Mouse (Mus musculus): ENCODE results near the gene Dusp16.

Gene Dusp16

GRCm38 (mm10) chr6:134791251-134792118 is 940 bp downstream of the Dusp16 start:
- DNase-seq = peak; percentile 51

- no peak for DNase-seq
Observed at GRCm38 (mm10) chr6:134789100-134789499, 3.3 kb downstream of the Dusp16 start.

GRCm38 (mm10) chr6:134786426-134786825 is 6.0 kb downstream of the Dusp16 start:
- no peak for DNase-seq

- no peak for DNase-seq
Observed at GRCm38 (mm10) chr6:134782900-134783299, 9.5 kb downstream of the Dusp16 start.

- no peak for DNase-seq
Observed at GRCm38 (mm10) chr6:134781494-134781913, 10.9 kb downstream of the Dusp16 start.

- no peak for DNase-seq
Observed at GRCm38 (mm10) chr6:134780024-134780423, 12.4 kb downstream of the Dusp16 start.

GRCm38 (mm10) chr6:134773961-134774360 is 18.5 kb downstream of the Dusp16 start:
- DNase-seq = peak; percentile 30

GRCm38 (mm10) chr6:134773292-134773893 is 19.0 kb downstream of the Dusp16 start:
- no peak for DNase-seq

GRCm38 (mm10) chr6:134770339-134770738 is 22.1 kb downstream of the Dusp16 start:
- DNase-seq = no peak

- DNase-seq = no peak
Observed at GRCm38 (mm10) chr6:134764441-134765061, 27.9 kb downstream of the Dusp16 start.

- no peak for DNase-seq
Observed at GRCm38 (mm10) chr6:134763436-134763835, 29.0 kb downstream of the Dusp16 start.

- DNase-seq = no peak
Observed at GRCm38 (mm10) chr6:134761808-134762207, 30.6 kb downstream of the Dusp16 start.

- DNase-seq = no peak
Observed at GRCm38 (mm10) chr6:134760926-134761544, 31.4 kb downstream of the Dusp16 start.

- no peak for DNase-seq
Observed at GRCm38 (mm10) chr6:134756058-134756457, 36.4 kb downstream of the Dusp16 start.

- DNase-seq = no peak
Observed at GRCm38 (mm10) chr6:134753858-134754257, 38.6 kb downstream of the Dusp16 start.

- no peak for DNase-seq
Observed at GRCm38 (mm10) chr6:134753412-134753811, 39.0 kb downstream of the Dusp16 start.

- DNase-seq = no peak
Observed at GRCm38 (mm10) chr6:134751883-134752647, 40.4 kb downstream of the Dusp16 start.

GRCm38 (mm10) chr6:134751087-134751486 is 41.3 kb downstream of the Dusp16 start:
- DNase-seq = no peak

- DNase-seq = peak; percentile 45
Observed at GRCm38 (mm10) chr6:134748126-134748525, 44.3 kb downstream of the Dusp16 start.

GRCm38 (mm10) chr6:134745876-134746275 is 46.5 kb downstream of the Dusp16 start:
- no peak for DNase-seq

GRCm38 (mm10) chr6:134743568-134743967 is 48.9 kb downstream of the Dusp16 start:
- no peak for DNase-seq

GRCm38 (mm10) chr6:134736853-134737252 is 55.6 kb downstream of the Dusp16 start:
- DNase-seq = peak; percentile 22

Measured in lung, postnatal 10 days (tissue).